Mouse (Mus musculus) intestine, embryonic 14.5 days (tissue): ENCODE results near the gene Ranbp3. TPM values are rescaled to one million over a fixed set of nuclear protein-coding genes. Genes with fewer than 3 reads are reported as not detected.

Experiments
- ATAC-seq: fragments of 200-750 bp; cut with Nextera tagmentation; replicated peaks from 2 replicates; pipeline ENCODE4 v1.8.0; 2017; ENCODE audit warnings: low read depth, moderate number of reproducible peaks, moderate TSS enrichment, moderate library complexity; ENCODE audit not compliant: low FRiP score, low TSS enrichment
- DNase-seq: peaks from one replicate; pipeline ENCODE4 v3.0.0-alpha.2; 2018; ENCODE audit warnings: low spot score
- H3K27ac ChIP-seq: fragments of 300-500 bp; sonication (generic); 2 replicates; pipeline ENCODE4 v1.5.1; 2014; ENCODE audit warnings: low read depth, mild to moderate bottlenecking, control low read depth
- H3K27me3 ChIP-seq: fragments of 300-500 bp; sonication (generic); replicated peaks from 2 replicates; pipeline ENCODE4 v1.6.1; 2014; ENCODE audit warnings: low read length, control low read depth; ENCODE audit not compliant: control insufficient read depth, insufficient read depth
- H3K36me3 ChIP-seq: fragments of 300-500 bp; sonication (generic); 2 replicates; pipeline ENCODE4 v1.6.1; 2014; ENCODE audit warnings: low read length, control low read depth; ENCODE audit not compliant: control insufficient read depth, insufficient read depth
- H3K4me1 ChIP-seq: fragments of 300-500 bp; sonication (generic); replicated peaks from 2 replicates; pipeline ENCODE4 v1.6.1; 2014; ENCODE audit warnings: low read length, control low read depth, mixed read lengths; ENCODE audit not compliant: control insufficient read depth, insufficient read depth
- H3K4me2 ChIP-seq: fragments of 300-500 bp; sonication (generic); 2 replicates; pipeline ENCODE4 v1.6.1; 2014; ENCODE audit warnings: low read length
- H3K4me3 ChIP-seq: fragments of 300-500 bp; sonication (generic); 2 replicates; pipeline ENCODE4 v1.5.1; 2014; ENCODE audit warnings: low read depth, low read length, control low read depth, mixed read lengths
- H3K9ac ChIP-seq: fragments of 300-500 bp; sonication (generic); 2 replicates; pipeline ENCODE4 v1.6.1; 2014; ENCODE audit warnings: mild to moderate bottlenecking, low read length
- H3K9me3 ChIP-seq: fragments of 300-500 bp; sonication (generic); 2 replicates; pipeline ENCODE4 v1.6.1; 2016; ENCODE audit warnings: low read length, control low read depth; ENCODE audit not compliant: control insufficient read depth
- WGBS: fragments of 180-500 bp; shearing (Covaris S2); extraction: QIAGEN DNeasy Blood & Tissue Kit; methylation state at CpG from one replicate; pipeline ENCODE4 v1.1.7; 2014; 5-methylcytosine and 5-hydroxymethylcytosine counted together
- polyA plus RNA-seq: library from polyadenylated mRNA; unstranded; fragments of >200 nt; fragmentation: Nextera tagmentation; extraction: Ambion mirVana; gene quantifications from 2 replicates; pipeline ENCODE4 v1.2.1, GENCODE M21; 2014

Ranbp3 gene
- polyA plus RNA-seq, 1 experiment from 2014 or later: 89.6 TPM

- DNase-seq: no peak
- H3K9ac ChIP-seq: no peak overlapping the region
- no peak for ATAC-seq
- H3K36me3 ChIP-seq: peaks cover 73% of the 10 kb centered on the region
- WGBS: 85% methylated on average over 2 of the region's 2 CpGs
- H3K27me3 ChIP-seq: no peaks in the 10 kb centered on the region
- no peak overlapping the region for H3K4me2 ChIP-seq
- H3K9me3 ChIP-seq: no peaks in the 10 kb centered on the region
- H3K27ac ChIP-seq: no peak overlapping the region
- H3K4me1 ChIP-seq: no peaks in the 10 kb centered on the region
- no peak overlapping the region for H3K4me3 ChIP-seq
Measured at GRCm38 (mm10) chr17:56684649-56685048, 11.6 kb downstream of the Ranbp3 start.

- no peak for ATAC-seq
Measured at GRCm38 (mm10) chr17:56686801-56687200, 13.7 kb downstream of the Ranbp3 start.

GRCm38 (mm10) chr17:56688045-56688444, 15.0 kb downstream of the Ranbp3 start:
- Histone ChIP-seq H3K9ac (no peak overlapping the region), H3K27ac (no peak overlapping the region), H3K4me1 (no peaks in the 10 kb centered on the region), H3K4me2 (no peak overlapping the region), H3K27me3 (no peaks in the 10 kb centered on the region), H3K9me3 (no peaks in the 10 kb centered on the region), H3K4me3 (no peak overlapping the region), H3K36me3 (peaks cover 87% of the 10 kb centered on the region)
- ATAC-seq (no peak), DNase-seq (no peak)

More at GRCm38 (mm10) chr17:56686801-56687200, 13.7 kb downstream of the Ranbp3 start:
- no peak for DNase-seq
- H3K4me1 ChIP-seq: no peaks in the 10 kb centered on the region
- H3K27ac ChIP-seq: no peak overlapping the region
- H3K9me3 ChIP-seq: no peaks in the 10 kb centered on the region
- peaks cover 89% of the 10 kb centered on the region for H3K36me3 ChIP-seq
- no peaks in the 10 kb centered on the region for H3K27me3 ChIP-seq
- H3K4me2 ChIP-seq: no peak overlapping the region
- H3K4me3 ChIP-seq: no peak overlapping the region
- no peak overlapping the region for H3K9ac ChIP-seq
- WGBS: 92% methylated on average over 3 of the region's 4 CpGs

GRCm38 (mm10) chr17:56688689-56689088, 15.6 kb downstream of the Ranbp3 start:
- 0 out of 2 replicates have a peak, but pooled peaks cover 3% of the 10 kb centered on the region for H3K4me1 ChIP-seq
- DNase-seq (no peak), ATAC-seq (no peak)
- no peaks in the 10 kb centered on the region for H3K9me3 ChIP-seq
- H3K27me3 ChIP-seq: no peaks in the 10 kb centered on the region
- H3K9ac ChIP-seq: no peak overlapping the region
- no peak overlapping the region for H3K4me2 ChIP-seq
- no peak overlapping the region for H3K4me3 ChIP-seq
- 93% methylated on average over 2 of the region's 2 CpGs for WGBS
- no peak overlapping the region for H3K27ac ChIP-seq
- H3K36me3 ChIP-seq: peaks cover 89% of the 10 kb centered on the region

GRCm38 (mm10) chr17:56693395-56693794, 20.3 kb downstream of the Ranbp3 start:
- 83% methylated on average over 1 of the region's 1 CpGs for WGBS
- 0 out of 2 replicates have a peak, but pooled peaks cover 5% of the 10 kb centered on the region for H3K4me1 ChIP-seq
- no peaks in the 10 kb centered on the region for H3K27me3 ChIP-seq
- H3K4me3 ChIP-seq: no peak overlapping the region
- no peaks in the 10 kb centered on the region for H3K9me3 ChIP-seq
- H3K9ac ChIP-seq: no peak overlapping the region
- 0 out of 2 replicates have a peak overlapping the region, but pooled peaks have one; percentile 4 for H3K27ac ChIP-seq
- no peak for ATAC-seq
- H3K36me3 ChIP-seq: peaks cover 97% of the 10 kb centered on the region
- H3K4me2 ChIP-seq: no peak overlapping the region
- no peak for DNase-seq

GRCm38 (mm10) chr17:56693851-56694310, 20.8 kb downstream of the Ranbp3 start:
- 73% methylated on average over 6 of the region's 6 CpGs for whole genome bisulfite sequencing
- ATAC-seq: no peak
- Histone ChIP-seq H3K9me3 (no peaks in the 10 kb centered on the region), H3K27ac (0 out of 2 replicates have a peak overlapping the region, but pooled peaks have one; percentile 4), H3K4me3 (no peak overlapping the region), H3K9ac (no peak overlapping the region), H3K27me3 (no peaks in the 10 kb centered on the region), H3K4me1 (0 out of 2 replicates have a peak, but pooled peaks cover 5% of the 10 kb centered on the region), H3K36me3 (peaks cover 97% of the 10 kb centered on the region), H3K4me2 (no peak overlapping the region)
- DNase-seq: no peak

GRCm38 (mm10) chr17:56700451-56700850, 27.4 kb downstream of the Ranbp3 start:
- Histone ChIP-seq H3K9ac (no peak overlapping the region), H3K27me3 (no peaks in the 10 kb centered on the region), H3K4me3 (no peak overlapping the region), H3K4me2 (no peak overlapping the region), H3K4me1 (no peaks in the 10 kb centered on the region), H3K36me3 (peaks cover 96% of the 10 kb centered on the region), H3K9me3 (no peaks in the 10 kb centered on the region), H3K27ac (no peak overlapping the region)
- DNase-seq: no peak
- 70% methylated on average over 2 of the region's 2 CpGs for WGBS
- no peak for ATAC-seq

GRCm38 (mm10) chr17:56703038-56703437, 29.9 kb downstream of the Ranbp3 start:
- H3K27ac ChIP-seq: no peak overlapping the region
- H3K4me3 ChIP-seq: no peak overlapping the region
- no peak overlapping the region for H3K4me2 ChIP-seq
- H3K4me1 ChIP-seq: no peaks in the 10 kb centered on the region
- H3K27me3 ChIP-seq: no peaks in the 10 kb centered on the region
- ATAC-seq: no peak
- 76% methylated on average over 4 of the region's 4 CpGs for WGBS
- peaks cover 96% of the 10 kb centered on the region for H3K36me3 ChIP-seq
- H3K9me3 ChIP-seq: no peaks in the 10 kb centered on the region
- no peak for DNase-seq
- H3K9ac ChIP-seq: no peak overlapping the region

- ATAC-seq: no peak
Measured at GRCm38 (mm10) chr17:56706515-56706914, 33.4 kb downstream of the Ranbp3 start.

More at GRCm38 (mm10) chr17:56706515-56706914, 33.4 kb downstream of the Ranbp3 start:
- Histone ChIP-seq H3K9ac (no peak overlapping the region), H3K27me3 (no peaks in the 10 kb centered on the region), H3K4me1 (no peaks in the 10 kb centered on the region), H3K4me2 (no peak overlapping the region), H3K36me3 (peaks cover 96% of the 10 kb centered on the region), H3K27ac (no peak overlapping the region), H3K4me3 (no peak overlapping the region), H3K9me3 (no peaks in the 10 kb centered on the region)
- WGBS: 95% methylated on average over 1 of the region's 1 CpGs
- no peak for DNase-seq
